Mouse (Mus musculus): ENCODE measurements around the gene Eef1akmt4.
"Not testable (repeated sequence)": the region's sequence is repeated elsewhere in the genome, so short reads cannot be mapped to it uniquely, and the experiment has no call there.

The Eef1akmt4 gene

GRCm38 (mm10) chr16:20623211-20623610 is 11.8 kb downstream of the Eef1akmt4 start:
- DNase-seq (ENCODE audit: low read depth, low spot score), result no peak

- DNase-seq (ENCODE audit: low read depth, low spot score), result no peak
These were observed 17.5 kb downstream of the Eef1akmt4 start for GRCm38 (mm10) chr16:20628871-20629391.

GRCm38 (mm10) chr16:20629731-20630634 is 18.6 kb downstream of the Eef1akmt4 start, which contains the start of gene Ece2:
Gene Ece2, plus strand, starts transcription at chr16:20629828.
- DNase-seq (ENCODE audit: low read depth, low spot score), result no peak

GRCm38 (mm10) chr16:20637410-20637809 is 26.0 kb downstream of the Eef1akmt4 start:
- DNase-seq (ENCODE audit: low read depth, low spot score), result no peak

GRCm38 (mm10) chr16:20638367-20638766 is 27.0 kb downstream of the Eef1akmt4 start:
- no peak for DNase-seq (ENCODE audit: low read depth, low spot score)

GRCm38 (mm10) chr16:20642161-20642560 is 30.8 kb downstream of the Eef1akmt4 start:
- peak; percentile 59 for DNase-seq (ENCODE audit: low read depth, low spot score)

- no peak for DNase-seq (ENCODE audit: low read depth, low spot score)
These were observed 32.5 kb downstream of the Eef1akmt4 start for GRCm38 (mm10) chr16:20643911-20644310.

GRCm38 (mm10) chr16:20651076-20651946 is 39.9 kb downstream of the Eef1akmt4 start, which contains the start of gene Psmd2:
Gene Psmd2, plus strand, starts transcription at chr16:20651652.
- DNase-seq (ENCODE audit: low read depth, low spot score), result peak; percentile 94

GRCm38 (mm10) chr16:20651947-20652310 is 40.5 kb downstream of the Eef1akmt4 start:
- no peak for DNase-seq (ENCODE audit: low read depth, low spot score)

- no peak for DNase-seq (ENCODE audit: low read depth, low spot score)
These were observed 41.9 kb downstream of the Eef1akmt4 start for GRCm38 (mm10) chr16:20653315-20653714.

- no peak for DNase-seq (ENCODE audit: low read depth, low spot score)
These were observed 46.3 kb downstream of the Eef1akmt4 start for GRCm38 (mm10) chr16:20657661-20658060.

GRCm38 (mm10) chr16:20668013-20668412 is 56.6 kb downstream of the Eef1akmt4 start, which contains the start of gene Eif4g1:
Gene Eif4g1, plus strand, starts transcription at chr16:20668313.
- DNase-seq (ENCODE audit: low read depth, low spot score), result not testable (repeated sequence)

All from A20 (cell line).